Mouse (Mus musculus): ENCODE measurements at regions not wholly inside any gene's neighbourhood (a gene's known extent, or its start where the extent isn't known, plus 50 kb on each side); places are given as distances from the start of the nearest gene placed in this dataset.

- no peak for DNase-seq (ENCODE audit: low spot score in 2 of 2)
These were observed 423.2 kb downstream of the 1810013L24Rik start for GRCm38 (mm10) chr16:9253054-9253453.

GRCm38 (mm10) chr16:9255351-9255750 lies 425.5 kb downstream of the 1810013L24Rik start:
- DNase-seq (ENCODE audit: low spot score in 2 of 2), result no peak

GRCm38 (mm10) chr16:9260966-9261365 lies 431.1 kb downstream of the 1810013L24Rik start:
- DNase-seq (ENCODE audit: low spot score in 2 of 2), result no peak

GRCm38 (mm10) chr16:9264554-9265145 lies 434.8 kb downstream of the 1810013L24Rik start:
- no peak for DNase-seq (ENCODE audit: low spot score in 2 of 2)

- no peak for DNase-seq (ENCODE audit: low spot score in 2 of 2)
These were observed 437.3 kb downstream of the 1810013L24Rik start for GRCm38 (mm10) chr16:9267204-9267603.

DNA sequence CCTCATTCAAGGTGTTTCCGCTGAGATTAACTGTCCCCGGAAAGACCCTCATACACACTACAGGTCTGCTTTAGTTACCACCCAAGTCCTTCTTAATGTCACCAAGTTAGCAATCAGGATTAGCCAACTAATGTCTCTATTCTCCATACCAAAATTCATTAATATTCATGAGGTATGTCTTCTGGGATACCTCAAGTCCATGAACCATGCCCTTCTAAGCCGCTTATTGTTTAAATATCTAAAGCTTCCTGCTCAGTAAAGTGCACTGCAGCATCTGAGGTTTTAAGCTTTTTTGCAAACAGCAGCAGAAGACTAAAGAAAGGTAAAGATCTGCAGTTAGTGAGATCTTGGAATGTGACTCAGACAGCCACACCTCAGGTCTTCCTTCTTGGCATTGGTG lies 440.2 kb downstream of the 1810013L24Rik start:
- no peak for DNase-seq (ENCODE audit: low spot score in 2 of 2)

DNA sequence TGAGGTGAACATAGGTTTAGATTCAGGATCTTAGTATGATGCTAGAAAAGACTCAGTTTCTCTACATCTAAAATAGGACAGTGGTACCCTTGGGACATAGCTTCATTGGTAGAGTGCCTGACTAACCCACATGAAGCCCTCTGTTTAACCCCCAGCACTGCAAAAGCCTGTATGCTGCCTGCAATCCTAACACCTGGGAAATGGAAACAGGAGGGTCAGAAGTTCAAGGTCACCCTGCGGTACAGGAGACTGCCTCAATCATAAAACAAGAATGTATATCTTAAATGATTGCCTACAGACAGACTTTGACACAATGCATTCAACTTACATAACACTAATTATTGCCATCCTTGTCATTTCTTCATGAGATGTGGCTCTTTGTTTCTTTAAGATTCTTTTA lies 440.8 kb downstream of the 1810013L24Rik start:
- no peak for DNase-seq (ENCODE audit: low spot score in 2 of 2)

DNA sequence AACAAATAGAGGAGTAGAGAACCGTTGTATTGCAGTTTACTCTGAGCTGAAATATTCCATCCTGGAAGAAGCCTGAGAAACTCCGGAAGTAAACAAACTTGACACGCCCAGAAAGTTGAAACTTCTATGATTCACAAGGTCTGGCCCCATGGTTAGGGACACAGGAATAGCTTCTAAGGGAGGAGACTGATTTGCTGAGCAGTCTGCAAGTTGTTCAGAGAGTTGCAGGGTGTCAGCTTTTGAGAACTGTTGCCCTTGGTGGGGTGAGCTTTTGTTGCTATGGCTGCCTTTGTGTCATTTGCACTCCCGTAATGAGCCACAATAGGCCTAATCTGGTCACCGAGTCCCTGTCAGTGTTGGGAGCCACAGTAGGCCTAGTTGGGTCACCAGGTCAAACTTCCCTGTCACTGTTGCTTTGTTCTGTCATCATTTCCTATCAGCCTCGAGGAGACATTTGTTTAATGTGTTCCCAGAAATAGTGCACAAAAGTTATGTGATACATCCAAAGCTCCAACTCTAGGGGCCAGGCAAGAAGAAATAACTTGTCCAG lies 443.9 kb downstream of the 1810013L24Rik start:
- no peak for DNase-seq (ENCODE audit: low spot score in 2 of 2)

DNA sequence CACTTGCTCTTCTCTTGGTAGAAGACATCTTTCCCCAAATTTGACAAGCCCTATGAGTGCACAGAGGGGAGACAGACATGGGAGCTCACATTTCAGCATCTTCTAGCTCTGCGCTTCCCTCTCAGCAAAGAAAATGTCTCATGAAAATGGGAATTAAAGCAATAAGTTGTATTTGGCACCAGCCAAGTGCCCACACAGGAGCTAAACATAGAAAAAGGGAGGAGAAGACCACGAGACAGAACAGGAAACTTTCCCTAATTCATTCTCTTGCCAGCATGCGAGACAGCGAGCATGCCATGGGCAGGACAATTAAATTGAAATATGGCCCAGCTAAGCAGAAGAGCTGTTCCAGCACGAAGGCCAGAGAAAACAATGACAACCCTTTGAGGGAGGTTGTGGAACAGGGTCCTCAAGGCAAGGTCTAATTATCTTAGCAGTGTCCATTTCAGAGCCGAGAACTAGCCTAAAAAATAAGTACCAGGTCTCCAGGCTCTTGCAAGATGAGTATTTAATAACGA lies 444.7 kb downstream of the 1810013L24Rik start:
- no peak for DNase-seq (ENCODE audit: low spot score in 2 of 2)

- no peak for DNase-seq (ENCODE audit: low spot score in 2 of 2)
These were observed 445.5 kb downstream of the 1810013L24Rik start for GRCm38 (mm10) chr16:9275426-9275825.

DNA sequence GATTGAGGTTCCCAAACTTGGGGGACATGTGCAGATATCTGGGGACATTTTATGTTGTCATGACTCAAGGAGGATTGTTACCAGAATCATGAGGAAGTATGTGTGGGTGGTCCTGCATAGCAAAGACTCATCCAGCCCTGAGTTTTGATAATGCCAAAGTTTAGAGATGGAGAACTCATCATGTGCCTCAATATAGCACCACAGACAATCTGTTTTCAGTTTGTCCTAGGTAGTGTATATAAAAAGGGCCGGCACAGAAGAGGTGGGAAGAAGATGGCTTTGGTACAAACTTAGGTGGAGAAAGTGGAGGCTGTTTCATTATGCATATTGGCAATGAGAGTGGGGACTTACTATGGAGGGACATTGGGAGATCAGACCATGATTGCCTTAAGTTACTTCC lies 447.2 kb downstream of the 1810013L24Rik start:
- DNase-seq (ENCODE audit: low spot score in 2 of 2), result no peak

DNA sequence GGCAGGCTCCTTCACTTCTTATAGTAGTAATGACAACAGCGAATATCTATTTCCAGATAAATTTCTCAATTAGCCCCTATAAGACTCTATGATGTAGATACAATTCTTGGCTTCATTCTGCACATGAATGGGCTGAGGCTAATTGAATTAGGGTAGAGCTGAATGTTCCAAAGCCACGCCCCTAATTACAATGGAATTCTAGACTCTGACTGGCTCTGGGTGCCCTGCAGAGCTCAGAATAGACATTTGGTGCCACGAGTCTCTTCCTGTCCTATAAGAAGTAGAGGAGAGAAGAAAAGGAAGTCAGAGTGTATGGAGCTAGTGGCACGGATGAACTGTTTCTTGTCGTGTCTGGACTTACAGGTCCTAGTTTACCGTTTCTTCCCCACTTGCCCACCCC lies 449.8 kb downstream of the 1810013L24Rik start:
- no peak for DNase-seq (ENCODE audit: low spot score in 2 of 2)

GRCm38 (mm10) chr16:9280431-9280830 lies 450.5 kb downstream of the 1810013L24Rik start:
- no peak for DNase-seq (ENCODE audit: low spot score in 2 of 2)

DNA sequence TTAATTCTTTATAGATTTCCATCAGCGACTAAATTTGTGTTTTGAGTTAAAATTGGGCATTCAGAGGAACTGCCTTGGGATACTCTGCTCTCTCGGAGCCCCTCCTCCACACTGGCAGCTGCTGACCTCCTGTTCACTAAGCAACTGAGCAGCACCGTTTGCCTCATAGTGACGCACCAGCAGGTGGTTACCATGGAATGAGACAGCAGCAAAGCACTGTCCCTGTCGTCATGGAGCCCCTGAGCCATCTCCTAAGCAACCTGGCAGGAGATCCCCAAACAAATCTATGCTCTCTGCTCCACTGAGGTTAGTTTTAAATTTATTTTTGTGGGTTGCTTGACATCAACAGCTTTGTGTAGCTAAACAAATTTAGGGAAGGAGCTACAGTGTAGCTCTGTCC lies 451.0 kb downstream of the 1810013L24Rik start:
- DNase-seq (ENCODE audit: low spot score in 2 of 2), result peak; percentile 45 to 78

- no peak for DNase-seq (ENCODE audit: low spot score in 2 of 2)
These were observed 454.5 kb downstream of the 1810013L24Rik start for GRCm38 (mm10) chr16:9284423-9284822.

- no peak for DNase-seq (ENCODE audit: low spot score in 2 of 2)
These were observed 456.0 kb downstream of the 1810013L24Rik start for GRCm38 (mm10) chr16:9285921-9286320.

- no peak for DNase-seq (ENCODE audit: low spot score in 2 of 2)
These were observed 457.7 kb downstream of the 1810013L24Rik start for GRCm38 (mm10) chr16:9287557-9287956.

- no peak for DNase-seq (ENCODE audit: low spot score in 2 of 2)
These were observed 461.6 kb downstream of the 1810013L24Rik start for GRCm38 (mm10) chr16:9291356-9292020.

DNA sequence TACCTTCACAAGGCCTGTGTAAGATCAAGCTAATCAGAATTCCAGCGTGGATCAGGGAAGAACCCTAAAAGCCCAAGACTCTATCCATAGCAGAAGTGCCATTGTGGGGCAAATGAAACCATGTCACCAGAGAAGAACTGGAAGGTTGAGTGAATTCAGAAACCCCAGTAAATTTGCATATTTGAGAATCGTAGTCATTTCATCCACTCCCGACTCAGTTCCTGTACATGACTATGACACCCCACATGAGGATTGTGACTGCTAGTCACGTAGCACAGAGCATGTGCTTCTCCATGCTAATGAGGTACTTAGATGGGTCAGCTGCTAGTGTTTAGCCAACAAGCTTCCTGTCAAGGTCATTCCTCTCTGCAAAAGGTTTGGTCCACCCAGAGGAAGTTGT lies 473.2 kb downstream of the 1810013L24Rik start:
- DNase-seq (ENCODE audit: low spot score in 2 of 2), result no peak

GRCm38 (mm10) chr16:9304079-9304478 lies 474.2 kb downstream of the 1810013L24Rik start:
- no peak for DNase-seq (ENCODE audit: low spot score in 2 of 2)

GRCm38 (mm10) chr16:9310744-9311143 lies 480.8 kb downstream of the 1810013L24Rik start:
- no peak for DNase-seq (ENCODE audit: low spot score in 2 of 2)

- no peak for DNase-seq (ENCODE audit: low spot score in 2 of 2)
These were observed 505.7 kb downstream of the 1810013L24Rik start for GRCm38 (mm10) chr16:9335626-9336025.

- no peak for DNase-seq (ENCODE audit: low spot score in 2 of 2)
These were observed 506.2 kb downstream of the 1810013L24Rik start for GRCm38 (mm10) chr16:9336063-9336462.
